Mouse (Mus musculus): ENCODE results near the gene Abhd14b. TPM values are rescaled to one million over a fixed set of nuclear protein-coding genes. Genes with fewer than 3 reads are reported as not detected.

Gene Abhd14b
- polyA plus RNA-seq, 1 experiment from 2014 or later, result 15.3 TPM

DNA sequence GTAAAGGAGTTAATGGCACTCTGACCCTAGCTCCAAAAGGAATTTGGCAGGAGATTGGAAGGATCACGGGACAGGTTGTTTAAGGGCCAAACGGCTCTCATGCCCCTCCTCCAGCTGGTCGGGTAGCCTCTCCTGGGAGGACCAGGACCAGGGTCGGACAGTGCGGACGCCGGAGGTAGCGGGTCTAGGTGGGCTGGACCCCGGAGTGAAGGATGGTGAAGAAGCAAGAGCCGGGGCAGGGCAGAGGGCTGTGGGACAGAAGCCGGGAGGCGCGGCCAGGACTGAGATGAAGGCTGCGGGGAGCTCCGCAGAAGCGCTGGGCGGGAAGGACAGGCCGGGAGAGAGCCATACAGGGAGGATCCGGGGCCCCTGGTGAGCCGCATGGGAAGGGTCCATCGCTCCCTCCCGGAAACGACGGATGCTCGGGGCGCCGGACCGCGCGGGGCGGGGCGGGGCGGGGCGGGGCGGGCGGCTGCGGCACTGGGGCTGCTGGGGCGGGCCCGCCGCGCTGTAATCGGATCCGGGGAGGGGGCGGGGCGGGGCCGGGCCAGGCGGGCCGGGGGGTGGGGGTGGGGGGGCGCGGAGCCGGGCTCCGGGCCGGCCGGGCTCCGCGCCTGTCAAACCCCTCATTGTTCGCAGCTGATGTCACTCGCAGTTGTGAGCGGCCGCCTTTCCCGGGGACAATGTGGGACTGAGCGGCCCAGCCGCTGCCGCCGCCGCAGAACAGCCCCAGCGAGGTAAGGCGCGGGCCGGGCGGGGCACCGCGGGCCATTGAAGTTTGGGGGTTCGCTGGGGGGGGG, 6.2 kb downstream of the Abhd14b start, which contains the start of gene Pcbp4:
Gene Pcbp4 (plus strand): TSS at position 21 of the 800 bp plus-strand sequence.
- H3K9me3 ChIP-seq, result no peaks in the 10 kb centered on the region
- H3K4me2 ChIP-seq, result peak within 1 kb of the TSS; percentile 94

DNA sequence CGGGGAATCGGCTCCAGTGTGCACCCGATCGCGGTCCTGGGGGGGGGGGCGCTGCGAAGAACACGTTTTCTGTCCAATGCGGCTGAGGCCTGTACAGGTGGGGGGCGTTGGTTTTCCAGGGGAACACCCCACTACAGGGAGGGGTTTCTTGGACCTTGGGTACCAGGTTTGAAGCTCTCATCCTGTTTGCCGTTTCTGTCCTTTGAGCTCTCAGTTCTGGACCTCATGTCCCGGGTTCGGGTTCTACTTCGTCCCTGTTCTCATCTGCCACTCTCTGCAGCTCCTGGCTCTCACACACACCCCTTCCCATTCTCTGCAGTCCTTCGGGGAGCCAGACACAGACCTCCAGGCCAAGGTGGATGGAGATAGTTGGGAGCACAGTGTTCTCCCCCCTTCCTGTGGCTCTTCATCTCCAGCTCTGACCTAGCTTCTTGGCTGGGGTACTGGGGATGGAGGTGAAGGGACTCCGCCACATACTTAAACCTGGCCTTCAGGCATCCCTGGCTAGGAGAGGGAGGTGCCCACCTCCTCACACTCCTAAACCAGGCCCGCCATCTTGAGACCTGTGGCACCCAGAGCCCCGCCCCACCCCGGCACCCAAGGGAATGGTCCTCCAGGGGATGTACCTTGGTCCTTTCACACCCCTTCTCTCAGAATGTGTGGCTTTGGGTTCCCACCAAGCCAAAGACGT, 7.0 kb downstream of the Abhd14b start:
- Histone ChIP-seq H3K4me2 (peak overlapping the region; percentile 94), H3K9ac (peak overlapping the region; percentile 69), H3K4me3 (peak overlapping the region; percentile 74), H3K4me1 (peaks cover 70% of the 10 kb centered on the region), H3K27ac (peak overlapping the region; percentile 89), H3K36me3 (0 out of 2 replicates have a peak, but pooled peaks cover 1% of the 10 kb centered on the region), H3K27me3 (no peaks in the 10 kb centered on the region), H3K9me3 (no peaks in the 10 kb centered on the region)
- ATAC-seq (ENCODE audit: borderline replicate concordance, extremely low read depth, low FRiP score, low TSS enrichment), result 0 out of 2 replicates have a peak, but pooled peaks have one; percentile 2
- 2% methylated on average over 14 of the region's 20 CpGs for WGBS

More for the DNA sequence above, 6.2 kb downstream of the Abhd14b start, which contains the start of gene Pcbp4:
- peak within 1 kb of the TSS; percentile 69 for H3K9ac ChIP-seq
- H3K36me3 ChIP-seq, result no peaks in the 10 kb centered on the region
- peak within 1 kb of the TSS; percentile 74 for H3K4me3 ChIP-seq
- peak within 1 kb of the TSS; percentile 89 for H3K27ac ChIP-seq
- peaks cover 77% of the 10 kb centered on the region for H3K4me1 ChIP-seq
- no peaks in the 10 kb centered on the region for H3K27me3 ChIP-seq
- under 1% methylated on average over 45 of the region's 74 CpGs for WGBS
- ATAC-seq (ENCODE audit: borderline replicate concordance, extremely low read depth, low FRiP score, low TSS enrichment), result peak; percentile 77

DNA sequence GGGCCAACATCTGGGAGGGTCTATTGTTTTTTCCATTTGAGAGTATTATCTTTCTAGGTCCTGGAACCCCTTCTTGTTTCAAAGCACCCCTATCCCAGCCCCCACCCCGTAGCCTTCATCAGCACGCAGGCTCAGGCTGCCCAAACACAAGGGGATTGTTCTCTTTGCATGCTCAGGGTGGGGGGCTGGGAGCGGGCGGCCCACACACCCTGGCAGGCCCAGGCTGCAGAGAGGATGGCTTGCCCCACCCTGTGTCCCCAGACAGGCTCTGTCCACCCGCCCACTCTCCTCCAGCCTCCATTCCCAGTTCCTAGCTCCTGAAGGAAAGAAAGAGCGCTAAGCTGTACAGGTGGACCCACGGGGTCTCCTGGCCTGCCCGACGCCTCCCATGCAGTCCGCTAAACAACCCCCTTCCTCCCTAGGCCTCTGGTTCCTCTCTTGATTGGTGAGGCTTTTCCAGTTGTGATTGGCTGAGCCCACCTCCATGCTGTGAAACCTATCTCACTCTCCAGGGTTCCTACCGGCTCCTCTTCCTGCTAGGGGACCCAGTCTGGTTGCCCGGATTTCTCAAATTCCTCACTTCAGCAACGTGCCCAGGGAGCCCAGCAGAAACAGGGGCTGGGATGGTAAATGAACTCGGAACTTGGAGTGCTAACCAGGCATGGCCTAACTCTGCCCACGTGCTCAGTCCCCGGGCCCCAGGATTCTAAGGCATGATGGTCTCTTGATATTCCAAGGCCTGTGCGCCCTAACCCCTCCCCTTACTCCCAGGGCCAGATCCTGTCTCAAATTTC, 7.8 kb downstream of the Abhd14b start:
- peak; percentile 3; the same call in 1 of the 2 replicates for ATAC-seq (ENCODE audit: borderline replicate concordance, extremely low read depth, low FRiP score, low TSS enrichment)
- H3K27me3 ChIP-seq, result no peaks in the 10 kb centered on the region
- H3K4me2 ChIP-seq, result peak overlapping the region; percentile 94
- no peaks in the 10 kb centered on the region for H3K9me3 ChIP-seq
- H3K4me1 ChIP-seq, result peaks cover 65% of the 10 kb centered on the region
- H3K36me3 ChIP-seq, result 0 out of 2 replicates have a peak, but pooled peaks cover 5% of the 10 kb centered on the region
- peak overlapping the region; percentile 69 for H3K9ac ChIP-seq
- peak overlapping the region; percentile 89 for H3K27ac ChIP-seq
- 6% methylated on average over 17 of the region's 17 CpGs for WGBS
- peak overlapping the region; percentile 74 for H3K4me3 ChIP-seq

- WGBS, result 28% methylated on average over 15 of the region's 15 CpGs
- Histone ChIP-seq H3K4me2 (peak overlapping the region; percentile 94), H3K36me3 (peaks cover 11% of the 10 kb centered on the region; the same call in 1 of the 2 replicates), H3K9ac (peak overlapping the region; percentile 30; the same call in 1 of the 2 replicates), H3K4me3 (peak overlapping the region; percentile 0; the same call in 1 of the 2 replicates), H3K4me1 (peaks cover 52% of the 10 kb centered on the region), H3K27me3 (no peaks in the 10 kb centered on the region), H3K9me3 (no peaks in the 10 kb centered on the region), H3K27ac (peak overlapping the region; percentile 75)
- no peak; the same call in 1 of the 2 replicates for ATAC-seq (ENCODE audit: borderline replicate concordance, extremely low read depth, low FRiP score, low TSS enrichment)
Measured at GRCm38 (mm10) chr9:106456325-106457162, 9.3 kb downstream of the Abhd14b start.

GRCm38 (mm10) chr9:106457163-106457559, 9.9 kb downstream of the Abhd14b start:
- no peak for ATAC-seq (ENCODE audit: borderline replicate concordance, extremely low read depth, low FRiP score, low TSS enrichment)
- WGBS, result 44% methylated on average over 9 of the region's 9 CpGs
- peaks cover 17% of the 10 kb centered on the region for H3K36me3 ChIP-seq
- H3K9me3 ChIP-seq, result no peaks in the 10 kb centered on the region
- H3K9ac ChIP-seq, result no peak overlapping the region
- H3K4me1 ChIP-seq, result peaks cover 50% of the 10 kb centered on the region
- 0 out of 2 replicates have a peak overlapping the region, but pooled peaks have one; percentile 0 for H3K4me3 ChIP-seq
- H3K4me2 ChIP-seq, result peak overlapping the region; percentile 94
- H3K27ac ChIP-seq, result peak overlapping the region; percentile 75
- H3K27me3 ChIP-seq, result no peaks in the 10 kb centered on the region

GRCm38 (mm10) chr9:106457920-106458319, 10.7 kb downstream of the Abhd14b start:
- WGBS, result 69% methylated on average over 5 of the region's 5 CpGs
- no peak overlapping the region for H3K27ac ChIP-seq
- H3K4me1 ChIP-seq, result peaks cover 43% of the 10 kb centered on the region
- H3K9me3 ChIP-seq, result no peaks in the 10 kb centered on the region
- ATAC-seq (ENCODE audit: borderline replicate concordance, extremely low read depth, low FRiP score, low TSS enrichment), result no peak
- H3K9ac ChIP-seq, result no peak overlapping the region
- H3K4me2 ChIP-seq, result no peak overlapping the region
- H3K27me3 ChIP-seq, result no peaks in the 10 kb centered on the region
- H3K36me3 ChIP-seq, result peaks cover 22% of the 10 kb centered on the region
- no peak overlapping the region for H3K4me3 ChIP-seq

DNA sequence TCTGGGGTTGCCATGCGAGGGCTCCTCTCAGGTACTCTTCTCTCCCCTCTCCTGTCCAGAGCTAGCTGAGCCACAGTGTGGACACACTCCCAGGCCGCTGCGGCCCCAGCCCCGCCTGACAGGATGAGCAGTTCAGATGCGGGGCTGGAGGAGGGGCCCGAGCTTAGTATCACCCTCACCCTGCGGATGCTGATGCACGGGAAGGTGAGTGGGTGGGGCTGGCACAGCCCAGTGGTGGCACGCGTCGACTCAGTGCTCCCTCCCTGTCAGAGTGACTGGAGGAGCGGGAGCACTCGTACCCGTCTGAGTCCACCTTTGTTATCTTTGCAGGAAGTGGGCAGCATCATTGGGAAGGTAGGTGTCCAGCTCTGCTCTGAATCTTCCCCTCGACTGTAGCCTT, 12.7 kb downstream of the Abhd14b start:
- no peak overlapping the region for H3K27ac ChIP-seq
- no peak overlapping the region for H3K4me3 ChIP-seq
- H3K9ac ChIP-seq, result no peak overlapping the region
- no peaks in the 10 kb centered on the region for H3K27me3 ChIP-seq
- H3K4me1 ChIP-seq, result peaks cover 33% of the 10 kb centered on the region
- no peak overlapping the region for H3K4me2 ChIP-seq
- WGBS, result 74% methylated on average over 15 of the region's 15 CpGs
- peaks cover 34% of the 10 kb centered on the region for H3K36me3 ChIP-seq
- no peaks in the 10 kb centered on the region for H3K9me3 ChIP-seq
- ATAC-seq (ENCODE audit: borderline replicate concordance, extremely low read depth, low FRiP score, low TSS enrichment), result no peak

- Histone ChIP-seq H3K4me1 (peaks cover 30% of the 10 kb centered on the region), H3K4me2 (no peak overlapping the region), H3K36me3 (peaks cover 34% of the 10 kb centered on the region), H3K27ac (no peak overlapping the region), H3K27me3 (0 out of 2 replicates have a peak, but pooled peaks cover 1% of the 10 kb centered on the region), H3K4me3 (no peak overlapping the region), H3K9ac (no peak overlapping the region), H3K9me3 (no peaks in the 10 kb centered on the region)
- no peak for ATAC-seq (ENCODE audit: borderline replicate concordance, extremely low read depth, low FRiP score, low TSS enrichment)
- 73% methylated on average over 18 of the region's 18 CpGs for WGBS
Measured at GRCm38 (mm10) chr9:106460401-106461025, 13.3 kb downstream of the Abhd14b start.

GRCm38 (mm10) chr9:106461026-106461415, 13.8 kb downstream of the Abhd14b start:
- no peak overlapping the region for H3K9ac ChIP-seq
- WGBS, result 75% methylated on average over 9 of the region's 9 CpGs
- H3K4me1 ChIP-seq, result peaks cover 30% of the 10 kb centered on the region
- H3K36me3 ChIP-seq, result peaks cover 34% of the 10 kb centered on the region
- H3K4me3 ChIP-seq, result no peak overlapping the region
- 0 out of 2 replicates have a peak, but pooled peaks cover 6% of the 10 kb centered on the region for H3K27me3 ChIP-seq
- H3K9me3 ChIP-seq, result no peaks in the 10 kb centered on the region
- no peak for ATAC-seq (ENCODE audit: borderline replicate concordance, extremely low read depth, low FRiP score, low TSS enrichment)
- no peak overlapping the region for H3K4me2 ChIP-seq
- H3K27ac ChIP-seq, result no peak overlapping the region

DNA sequence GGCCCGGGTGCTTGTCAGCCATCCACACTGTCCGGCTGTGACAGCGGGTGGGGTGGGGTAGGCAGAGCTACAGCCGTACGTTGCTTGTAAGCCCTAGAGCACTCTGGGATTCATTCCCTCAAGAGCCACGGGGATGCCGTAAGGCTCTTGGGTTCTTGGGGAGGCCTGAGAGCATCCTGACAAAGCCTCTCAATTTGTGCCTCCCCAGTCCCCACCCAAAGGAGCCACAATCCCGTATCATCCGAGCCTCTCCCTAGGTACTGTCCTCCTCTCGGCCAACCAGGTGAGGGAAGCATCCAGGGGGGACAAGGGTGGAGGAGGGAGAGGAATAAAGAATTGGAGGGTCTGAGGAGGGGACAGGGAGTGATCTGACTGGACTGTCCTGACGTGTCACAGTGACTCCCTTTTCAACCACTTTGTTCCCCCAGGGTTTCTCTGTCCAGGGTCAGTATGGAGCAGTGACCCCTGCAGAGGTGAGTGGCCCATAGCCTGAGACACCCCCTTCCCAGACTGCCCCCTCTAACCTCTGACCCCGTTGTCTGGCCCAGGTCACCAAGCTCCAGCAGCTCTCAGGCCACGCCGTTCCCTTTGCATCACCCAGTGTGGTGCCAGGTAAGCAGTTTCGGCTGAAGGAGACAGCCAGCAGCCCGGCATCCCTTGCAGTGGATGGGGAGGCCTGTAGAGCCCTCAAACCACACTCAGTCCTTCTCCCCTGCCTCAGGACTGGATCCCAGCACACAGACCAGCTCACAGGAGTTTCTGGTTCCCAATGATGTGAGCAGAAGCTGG, 14.6 kb downstream of the Abhd14b start:
- H3K4me2 ChIP-seq, result no peak overlapping the region
- peaks cover 21% of the 10 kb centered on the region for H3K4me1 ChIP-seq
- H3K9ac ChIP-seq, result no peak overlapping the region
- H3K4me3 ChIP-seq, result no peak overlapping the region
- peaks cover 34% of the 10 kb centered on the region for H3K36me3 ChIP-seq
- no peak overlapping the region for H3K27ac ChIP-seq
- H3K9me3 ChIP-seq, result no peaks in the 10 kb centered on the region
- 80% methylated on average over 16 of the region's 16 CpGs for WGBS
- 0 out of 2 replicates have a peak, but pooled peaks cover 7% of the 10 kb centered on the region for H3K27me3 ChIP-seq
- no peak for ATAC-seq (ENCODE audit: borderline replicate concordance, extremely low read depth, low FRiP score, low TSS enrichment)
